Mouse (Mus musculus) midbrain, embryonic 12.5 days (tissue): ENCODE data around the gene Ttc7b. TPM values are rescaled to one million over a fixed set of nuclear protein-coding genes. Genes with fewer than 3 reads are reported as not detected.
A peak's percentile ranks its signal among the peaks of the same experiment; 100 is the strongest.

ENCODE experiments used
- ATAC-seq: fragments of 200-750 bp; cut with Nextera tagmentation; 2 replicates; pipeline ENCODE4 v1.8.0; 2017; ENCODE audit warnings: low read depth, moderate TSS enrichment, moderate library complexity; ENCODE audit not compliant: low FRiP score
- H3K27ac ChIP-seq: fragments of 300-500 bp; sonication (generic); replicated peaks from 2 replicates; pipeline ENCODE4 v1.5.1; 2016; ENCODE audit warnings: mild to moderate bottlenecking
- H3K27me3 ChIP-seq: fragments of 300-500 bp; sonication (generic); 2 replicates; pipeline ENCODE4 v1.6.1; 2016; ENCODE audit warnings: mild to moderate bottlenecking
- H3K36me3 ChIP-seq: fragments of 300-500 bp; sonication (generic); 2 replicates; pipeline ENCODE4 v1.6.1; 2016
- H3K4me1 ChIP-seq: fragments of 300-500 bp; sonication (generic); 2 replicates; pipeline ENCODE4 v1.6.1; 2016
- H3K4me2 ChIP-seq: fragments of 300-500 bp; sonication (generic); replicated peaks from 2 replicates; pipeline ENCODE4 v1.6.1; 2016; ENCODE audit warnings: mild to moderate bottlenecking, moderate library complexity
- H3K4me3 ChIP-seq: fragments of 300-500 bp; sonication (generic); 2 replicates; pipeline ENCODE4 v1.5.1; 2016; ENCODE audit warnings: mild to moderate bottlenecking
- H3K9ac ChIP-seq: fragments of 300-500 bp; sonication (generic); replicated peaks from 2 replicates; pipeline ENCODE4 v1.6.1; 2016; ENCODE audit warnings: mild to moderate bottlenecking, moderate library complexity
- H3K9me3 ChIP-seq: fragments of 300-500 bp; sonication (generic); 2 replicates; pipeline ENCODE4 v1.6.1; 2016; ENCODE audit warnings: mild to moderate bottlenecking
- WGBS: fragments of 180-500 bp; shearing (Covaris S2); methylation state at CpG from one replicate; pipeline ENCODE4 v1.1.7; 2016; 5-methylcytosine and 5-hydroxymethylcytosine counted together
- polyA plus RNA-seq: library from polyadenylated mRNA; unstranded; fragments of >200 nt; fragmentation: Nextera tagmentation; extraction: Ambion mirVana; gene quantifications from 2 replicates; pipeline ENCODE4 v1.2.1, GENCODE M21; 2016

The Ttc7b gene
- polyA plus RNA-seq, 1 experiment from 2014 or later, result 6.7 TPM

- H3K36me3 ChIP-seq, result no peaks in the 10 kb centered on the region
- WGBS, result 46% methylated on average over 5 of the region's 5 CpGs
- no peaks in the 10 kb centered on the region for H3K9me3 ChIP-seq
- no peak overlapping the region for H3K4me3 ChIP-seq
- H3K27me3 ChIP-seq, result no peaks in the 10 kb centered on the region
- 0 out of 2 replicates have a peak overlapping the region, but pooled peaks have one; percentile 21 for H3K9ac ChIP-seq
- peak overlapping the region; percentile 58 for H3K27ac ChIP-seq
- peaks cover 28% of the 10 kb centered on the region for H3K4me1 ChIP-seq
- peak; percentile 78 for ATAC-seq
- no peak overlapping the region for H3K4me2 ChIP-seq
Measured at GRCm38 (mm10) chr12:100337351-100338018, 183.1 kb downstream of the Ttc7b start.

- H3K4me2 ChIP-seq, result no peak overlapping the region
- no peak for ATAC-seq
Measured at GRCm38 (mm10) chr12:100336241-100336640, 184.4 kb downstream of the Ttc7b start.

GRCm38 (mm10) chr12:100331806-100332205, 188.8 kb downstream of the Ttc7b start:
- H3K27me3 ChIP-seq, result no peaks in the 10 kb centered on the region
- no peak overlapping the region for H3K9ac ChIP-seq
- H3K36me3 ChIP-seq, result peaks cover 16% of the 10 kb centered on the region
- no peaks in the 10 kb centered on the region for H3K9me3 ChIP-seq
- no peak overlapping the region for H3K27ac ChIP-seq
- no peak overlapping the region for H3K4me3 ChIP-seq
- 94% methylated on average over 6 of the region's 6 CpGs for WGBS
- ATAC-seq, result no peak
- 0 out of 2 replicates have a peak, but pooled peaks cover 6% of the 10 kb centered on the region for H3K4me1 ChIP-seq
- H3K4me2 ChIP-seq, result no peak overlapping the region

More at GRCm38 (mm10) chr12:100336241-100336640, 184.4 kb downstream of the Ttc7b start:
- 80% methylated on average over 5 of the region's 5 CpGs for WGBS
- Histone ChIP-seq H3K4me1 (peaks cover 22% of the 10 kb centered on the region), H3K27ac (0 out of 2 replicates have a peak overlapping the region, but pooled peaks have one; percentile 58), H3K36me3 (peaks cover 8% of the 10 kb centered on the region; the same call in 1 of the 2 replicates), H3K27me3 (no peaks in the 10 kb centered on the region), H3K4me3 (no peak overlapping the region), H3K9me3 (no peaks in the 10 kb centered on the region), H3K9ac (no peak overlapping the region)

DNA sequence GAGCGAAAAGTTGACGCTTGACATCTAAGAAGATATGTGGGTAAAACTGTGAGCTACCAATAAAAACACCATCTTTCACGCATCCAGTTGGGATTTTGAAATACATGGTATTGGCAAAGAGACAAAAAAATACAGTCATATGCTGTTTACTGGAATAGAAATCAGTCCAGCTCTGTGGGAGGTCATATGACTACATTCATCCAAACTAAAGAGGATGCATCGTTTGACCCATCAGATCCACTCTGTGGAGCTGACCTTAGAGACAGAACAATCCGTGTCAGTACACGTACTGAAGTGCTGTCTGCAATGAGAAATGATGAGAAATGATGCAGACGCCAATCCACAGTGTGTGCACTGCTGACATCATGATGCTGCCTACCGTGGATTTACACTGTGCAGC, 190.4 kb downstream of the Ttc7b start:
- Histone ChIP-seq H3K9me3 (no peaks in the 10 kb centered on the region), H3K4me2 (no peak overlapping the region), H3K4me1 (no peaks in the 10 kb centered on the region), H3K4me3 (no peak overlapping the region), H3K9ac (no peak overlapping the region), H3K36me3 (peaks cover 19% of the 10 kb centered on the region), H3K27me3 (no peaks in the 10 kb centered on the region), H3K27ac (no peak overlapping the region)
- ATAC-seq, result no peak
- 93% methylated on average over 8 of the region's 8 CpGs for WGBS

- Histone ChIP-seq H3K27me3 (no peaks in the 10 kb centered on the region), H3K4me3 (no peak overlapping the region), H3K4me2 (no peak overlapping the region), H3K27ac (no peak overlapping the region), H3K4me1 (no peaks in the 10 kb centered on the region), H3K9me3 (no peaks in the 10 kb centered on the region), H3K9ac (no peak overlapping the region), H3K36me3 (peaks cover 22% of the 10 kb centered on the region)
- 89% methylated on average over 4 of the region's 4 CpGs for WGBS
- no peak for ATAC-seq
Measured at GRCm38 (mm10) chr12:100328998-100329397, 191.6 kb downstream of the Ttc7b start.

DNA sequence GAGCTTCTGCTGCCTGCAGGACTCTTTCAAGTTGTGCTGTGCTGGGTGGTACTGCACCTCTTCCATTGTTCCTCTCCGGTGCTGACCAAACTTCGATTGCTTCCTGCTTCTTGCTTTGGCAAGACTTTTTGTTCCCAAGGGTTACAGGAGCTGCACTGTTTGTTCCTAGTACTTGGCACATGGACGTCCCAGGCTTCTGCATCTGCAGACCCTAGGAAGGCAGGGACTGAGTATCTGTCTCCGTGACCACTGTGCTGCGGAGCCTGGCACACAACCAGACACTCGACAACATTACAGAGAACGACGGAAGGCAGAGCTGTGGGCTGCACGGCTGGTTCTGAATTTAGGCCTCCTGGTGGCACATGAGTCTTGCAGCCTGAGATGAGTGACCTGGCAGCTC, 192.1 kb downstream of the Ttc7b start:
- ATAC-seq, result no peak
- H3K27me3 ChIP-seq, result no peaks in the 10 kb centered on the region
- H3K9me3 ChIP-seq, result no peaks in the 10 kb centered on the region
- H3K4me1 ChIP-seq, result peaks cover under 1% of the 10 kb centered on the region; the same call in 1 of the 2 replicates
- peaks cover 22% of the 10 kb centered on the region for H3K36me3 ChIP-seq
- no peak overlapping the region for H3K27ac ChIP-seq
- WGBS, result 90% methylated on average over 9 of the region's 9 CpGs
- no peak overlapping the region for H3K4me3 ChIP-seq
- no peak overlapping the region for H3K4me2 ChIP-seq
- no peak overlapping the region for H3K9ac ChIP-seq

- Histone ChIP-seq H3K4me2 (no peak overlapping the region), H3K4me3 (no peak overlapping the region), H3K9ac (no peak overlapping the region), H3K27ac (no peak overlapping the region), H3K9me3 (no peaks in the 10 kb centered on the region), H3K4me1 (peaks cover 2% of the 10 kb centered on the region; the same call in 1 of the 2 replicates), H3K36me3 (peaks cover 15% of the 10 kb centered on the region), H3K27me3 (no peaks in the 10 kb centered on the region)
- ATAC-seq, result no peak
- whole genome bisulfite sequencing, result 100% methylated on average over 1 of the region's 2 CpGs
Measured at GRCm38 (mm10) chr12:100326732-100327131, 193.9 kb downstream of the Ttc7b start.

DNA sequence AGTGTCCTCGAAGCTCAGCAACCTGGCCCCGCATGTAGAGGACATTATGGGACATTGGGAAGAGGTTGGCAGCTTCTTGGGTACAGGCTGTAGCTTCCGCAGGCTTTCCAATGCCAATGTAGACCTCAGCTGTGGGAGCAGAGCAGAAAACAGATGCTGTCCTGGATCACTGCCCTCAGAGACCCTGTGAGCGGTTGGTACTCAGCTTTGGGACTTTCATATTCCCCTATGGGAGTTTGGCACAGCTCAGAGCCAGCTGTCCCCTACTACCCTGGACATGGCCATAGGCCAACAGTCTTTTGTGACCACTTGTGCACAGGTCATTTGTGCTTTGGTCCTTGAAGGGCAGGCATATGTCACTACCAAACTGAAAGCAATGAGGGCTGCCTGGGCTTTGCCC, 195.0 kb downstream of the Ttc7b start:
- Histone ChIP-seq H3K9me3 (no peaks in the 10 kb centered on the region), H3K27me3 (no peaks in the 10 kb centered on the region), H3K4me1 (peaks cover 2% of the 10 kb centered on the region; the same call in 1 of the 2 replicates), H3K36me3 (peaks cover 14% of the 10 kb centered on the region), H3K4me2 (no peak overlapping the region), H3K27ac (no peak overlapping the region), H3K9ac (no peak overlapping the region), H3K4me3 (no peak overlapping the region)
- 98% methylated on average over 4 of the region's 4 CpGs for WGBS
- ATAC-seq, result 0 out of 2 replicates have a peak, but pooled peaks have one; percentile 27

- no peak overlapping the region for H3K4me3 ChIP-seq
- H3K36me3 ChIP-seq, result peaks cover 12% of the 10 kb centered on the region
- H3K27ac ChIP-seq, result no peak overlapping the region
- no peak overlapping the region for H3K4me2 ChIP-seq
- no peak for ATAC-seq
- H3K27me3 ChIP-seq, result no peaks in the 10 kb centered on the region
- no peak overlapping the region for H3K9ac ChIP-seq
- WGBS, result 93% methylated on average over 8 of the region's 8 CpGs
- no peaks in the 10 kb centered on the region for H3K9me3 ChIP-seq
- H3K4me1 ChIP-seq, result peaks cover 2% of the 10 kb centered on the region; the same call in 1 of the 2 replicates
Measured at GRCm38 (mm10) chr12:100325212-100325611, 195.4 kb downstream of the Ttc7b start.

GRCm38 (mm10) chr12:100323641-100324040, 197.0 kb downstream of the Ttc7b start:
- 74% methylated on average over 2 of the region's 2 CpGs for WGBS
- Histone ChIP-seq H3K9me3 (no peaks in the 10 kb centered on the region), H3K27me3 (no peaks in the 10 kb centered on the region), H3K4me3 (no peak overlapping the region), H3K9ac (no peak overlapping the region), H3K27ac (no peak overlapping the region), H3K36me3 (peaks cover 19% of the 10 kb centered on the region), H3K4me2 (no peak overlapping the region), H3K4me1 (peaks cover 2% of the 10 kb centered on the region; the same call in 1 of the 2 replicates)
- ATAC-seq, result no peak

- H3K9ac ChIP-seq, result no peak overlapping the region
- H3K4me2 ChIP-seq, result no peak overlapping the region
- peaks cover 14% of the 10 kb centered on the region for H3K36me3 ChIP-seq
- H3K27ac ChIP-seq, result no peak overlapping the region
- WGBS, result 93% methylated on average over 2 of the region's 2 CpGs
- ATAC-seq, result no peak
- H3K4me1 ChIP-seq, result peaks cover 11% of the 10 kb centered on the region
- no peaks in the 10 kb centered on the region for H3K9me3 ChIP-seq
- no peaks in the 10 kb centered on the region for H3K27me3 ChIP-seq
- H3K4me3 ChIP-seq, result no peak overlapping the region
Measured at GRCm38 (mm10) chr12:100322225-100322624, 198.4 kb downstream of the Ttc7b start.

GRCm38 (mm10) chr12:100321545-100321944, 199.1 kb downstream of the Ttc7b start:
- H3K27me3 ChIP-seq, result no peaks in the 10 kb centered on the region
- WGBS, result 76% methylated on average over 4 of the region's 4 CpGs
- H3K9me3 ChIP-seq, result no peaks in the 10 kb centered on the region
- ATAC-seq, result no peak
- no peak overlapping the region for H3K4me2 ChIP-seq
- H3K4me1 ChIP-seq, result peaks cover 11% of the 10 kb centered on the region
- no peak overlapping the region for H3K9ac ChIP-seq
- no peak overlapping the region for H3K27ac ChIP-seq
- H3K36me3 ChIP-seq, result peaks cover 14% of the 10 kb centered on the region
- H3K4me3 ChIP-seq, result no peak overlapping the region
